Mouse (Mus musculus) effector memory CD4-positive, alpha-beta T cell, adult 7 months (primary cell): ENCODE results near the gene Gm7347. TPM values are rescaled to one million over a fixed set of nuclear protein-coding genes. Genes with fewer than 3 reads are reported as not detected.

Experiments used
- polyA plus RNA-seq: library from polyadenylated mRNA; unstranded; fragments of 100-300 nt; shearing (Covaris generic); gene quantifications from one replicate; pipeline ENCODE4 v1.2.1, GENCODE M21; 2017

Gm7347 gene
- polyA plus RNA-seq, result not detected

DNA sequence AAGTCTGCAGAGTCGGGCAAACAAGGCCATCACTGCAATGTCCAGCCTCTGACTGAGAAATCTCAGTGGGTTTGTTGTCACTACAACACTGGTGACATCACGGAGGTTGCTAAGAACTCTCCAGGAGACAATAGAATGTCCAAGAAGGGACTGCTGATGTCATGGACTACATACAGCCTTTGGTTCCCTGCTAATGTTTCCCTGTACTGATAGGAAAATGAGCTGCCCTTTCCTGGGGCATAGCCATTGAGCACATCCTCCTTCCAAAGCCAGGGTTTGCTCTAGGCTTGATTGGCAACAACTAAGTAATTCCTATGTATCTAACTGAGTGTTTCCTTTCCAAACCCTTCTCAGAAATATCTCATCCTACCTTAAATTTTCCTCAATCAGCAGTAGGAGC lies at the start of gene Gm7347:
TSS of gene Gm7347 (minus strand) at position 101 of the 400 bp plus-strand sequence.

DNA sequence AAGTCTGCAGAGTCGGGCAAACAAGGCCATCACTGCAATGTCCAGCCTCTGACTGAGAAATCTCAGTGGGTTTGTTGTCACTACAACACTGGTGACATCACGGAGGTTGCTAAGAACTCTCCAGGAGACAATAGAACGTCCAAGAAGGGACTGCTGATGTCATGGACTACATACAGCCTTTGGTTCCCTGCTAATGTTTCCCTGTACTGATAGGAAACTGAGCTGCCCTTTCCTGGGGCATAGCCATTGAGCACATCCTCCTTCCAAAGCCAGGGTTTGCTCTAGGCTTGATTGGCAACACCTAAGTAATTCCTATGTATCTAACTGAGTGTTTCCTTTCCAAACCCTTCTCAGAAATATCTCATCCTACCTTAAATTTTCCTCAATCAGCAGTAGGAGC lies 46.9 kb upstream of the Gm7347 start, which contains the start of gene 5031410I06Rik:
TSS of gene 5031410I06Rik (minus strand) at position 101 of the 400 bp plus-strand sequence.

DNA sequence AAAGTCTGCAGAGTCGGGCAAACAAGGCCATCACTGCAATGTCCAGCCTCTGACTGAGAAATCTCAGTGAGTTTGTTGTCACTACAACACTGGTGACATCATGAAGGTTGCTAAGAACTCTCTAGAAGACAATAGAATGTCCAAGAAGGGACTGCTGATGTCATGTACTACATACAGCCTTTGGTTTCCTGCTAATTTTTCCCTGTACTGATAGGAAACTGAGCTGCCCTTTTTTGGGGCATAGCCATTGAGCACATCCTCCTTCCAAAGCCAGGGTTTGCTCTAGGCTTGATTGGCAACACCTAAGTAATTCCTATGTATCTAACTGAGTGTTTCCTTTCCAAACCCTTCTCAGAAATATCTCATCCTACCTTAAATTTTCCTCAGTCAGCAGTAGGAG lies 30.8 kb upstream of the Gm7347 start, which contains the start of gene Gm10471:
TSS of gene Gm10471 (minus strand) at position 101 of the 400 bp plus-strand sequence.

DNA sequence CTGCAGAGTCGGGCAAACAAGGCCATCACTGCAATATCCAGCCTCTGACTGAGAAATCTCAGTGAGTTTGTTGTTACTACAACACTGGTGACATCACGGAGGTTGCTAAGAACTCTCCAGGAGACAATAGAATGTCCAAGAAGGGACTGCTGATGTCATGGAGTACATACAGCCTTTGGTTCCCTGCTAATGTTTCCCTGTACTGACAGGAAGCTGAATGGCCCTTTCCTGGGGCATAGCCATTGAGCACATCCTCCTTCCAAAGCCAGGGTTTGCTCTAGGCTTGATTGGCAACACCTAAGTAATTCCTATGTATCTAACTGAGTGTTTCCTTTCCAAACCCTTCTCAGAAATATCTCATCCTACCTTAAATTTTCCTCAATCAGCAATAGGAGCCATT lies 18.9 kb downstream of the Gm7347 start, which contains the start of gene Speer4a:
TSS of gene Speer4a (minus strand) at position 101 of the 400 bp plus-strand sequence.

DNA sequence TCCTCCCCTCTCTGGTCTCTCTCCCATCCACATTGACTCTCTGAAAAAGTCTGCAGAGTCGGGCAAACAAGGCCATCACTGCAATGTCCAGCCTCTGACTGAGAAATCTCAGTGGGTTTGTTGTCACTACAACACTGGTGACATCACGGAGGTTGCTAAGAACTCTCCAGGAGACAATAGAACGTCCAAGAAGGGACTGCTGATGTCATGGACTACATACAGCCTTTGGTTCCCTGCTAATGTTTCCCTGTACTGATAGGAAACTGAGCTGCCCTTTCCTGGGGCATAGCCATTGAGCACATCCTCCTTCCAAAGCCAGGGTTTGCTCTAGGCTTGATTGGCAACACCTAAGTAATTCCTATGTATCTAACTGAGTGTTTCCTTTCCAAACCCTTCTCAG lies 35.6 kb downstream of the Gm7347 start, which contains the start of gene Gm5862:
TSS of gene Gm5862 (minus strand) at position 101 of the 400 bp plus-strand sequence.

GRCm38 (mm10) chr5:26004698-26005097 lies 53.7 kb downstream of the Gm7347 start, which contains the start of gene Gm1979:
Gene Gm1979 (minus strand): TSS chr5:26004798.

Other genes starting within 250 kb of the Gm7347 start
- gene Gm21663, start 116.2 kb downstream of the Gm7347 start, polyA plus RNA-seq, result not detected
- not detected for gene Gm21671, start 104.2 kb downstream of the Gm7347 start, polyA plus RNA-seq
- not detected for gene Gm21680, start 85.9 kb downstream of the Gm7347 start, polyA plus RNA-seq
- gene Gm21698, start 69.9 kb downstream of the Gm7347 start, polyA plus RNA-seq, result not detected
- gene Gm1979, start 53.8 kb downstream of the Gm7347 start, polyA plus RNA-seq, result not detected
- gene Gm5862, start 35.7 kb downstream of the Gm7347 start, polyA plus RNA-seq, result not detected
- gene Speer4a, start 19.0 kb downstream of the Gm7347 start, polyA plus RNA-seq, result 0.24 TPM
- gene Gm10471, start 30.7 kb upstream of the Gm7347 start, polyA plus RNA-seq, result not detected
- not detected for gene 5031410I06Rik, start 46.8 kb upstream of the Gm7347 start, polyA plus RNA-seq
- gene Gm10220, start 62.8 kb upstream of the Gm7347 start, polyA plus RNA-seq, result not detected
- not detected for gene Gm7361, start 199.1 kb upstream of the Gm7347 start, polyA plus RNA-seq